Mouse (Mus musculus): ENCODE results near the gene Crxos. TPM values are rescaled to one million over a fixed set of nuclear protein-coding genes. Genes with fewer than 3 reads are reported as not detected.

The Crxos gene
- not detected for total RNA-seq (2021)
- long read RNA-seq, experiment 1, partial matches to known transcripts = 0 of 1 reads
- long read RNA-seq, experiment 1, other reads (novel, unspliced or antisense) = 1 of 1 reads
- long read RNA-seq, experiment 2 = 0 reads

DNA sequence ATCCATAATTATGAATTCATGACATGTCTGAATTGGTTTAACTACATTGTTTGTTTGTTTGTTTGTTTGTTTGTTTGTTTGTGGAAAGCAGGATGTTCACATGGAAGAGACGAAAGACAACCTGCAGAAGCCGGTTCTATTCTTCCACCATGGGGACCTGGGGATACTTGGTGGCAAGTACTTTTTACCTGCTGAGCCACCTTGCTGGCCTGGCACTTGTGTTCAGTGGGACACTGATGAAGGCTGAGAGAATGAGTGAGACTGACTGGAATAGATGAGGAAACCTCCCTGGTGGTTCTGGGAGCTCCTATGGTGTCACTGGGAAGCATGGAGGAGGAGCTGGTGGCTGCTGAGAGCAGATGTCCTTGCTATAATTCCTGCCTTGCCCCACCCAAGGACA, at the start of gene Crxos:
Gene Crxos (plus strand): TSS at position 301 of the 400 bp plus-strand sequence.
- TF ChIP-seq CTCF (conservative IDR thresholded peaks at IDR 0.05) = no peak
- no peak within 1 kb of the TSS for H3K27ac ChIP-seq
- no peak within 1 kb of the TSS for H3K4me3 ChIP-seq
- no peak for DNase-seq (ENCODE audit: low spot score in 2 of 2)

DNA sequence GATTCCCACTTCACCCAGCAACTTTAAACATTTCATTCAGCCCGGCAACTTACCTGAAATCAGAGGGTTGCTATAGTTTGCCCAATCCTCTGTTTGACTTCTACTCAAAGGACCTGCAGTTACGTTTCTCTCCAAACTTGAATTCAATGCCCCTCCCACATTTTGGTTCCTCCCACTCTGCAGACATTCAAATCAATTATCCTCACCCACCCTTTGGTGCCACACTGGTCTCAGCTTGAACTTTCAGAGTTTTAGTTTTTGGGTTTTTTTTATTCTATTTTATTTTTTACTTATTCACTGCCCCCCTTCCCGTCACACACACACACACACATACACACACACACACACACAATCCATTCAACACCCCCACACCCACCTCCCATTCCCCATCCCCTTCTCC, 42.8 kb upstream of the Crxos start, which contains the start of gene Obox6:
Gene Obox6 (minus strand): TSS at position 101 of the 400 bp plus-strand sequence.
- no peak for TF ChIP-seq CTCF (conservative IDR thresholded peaks at IDR 0.05)

DNA sequence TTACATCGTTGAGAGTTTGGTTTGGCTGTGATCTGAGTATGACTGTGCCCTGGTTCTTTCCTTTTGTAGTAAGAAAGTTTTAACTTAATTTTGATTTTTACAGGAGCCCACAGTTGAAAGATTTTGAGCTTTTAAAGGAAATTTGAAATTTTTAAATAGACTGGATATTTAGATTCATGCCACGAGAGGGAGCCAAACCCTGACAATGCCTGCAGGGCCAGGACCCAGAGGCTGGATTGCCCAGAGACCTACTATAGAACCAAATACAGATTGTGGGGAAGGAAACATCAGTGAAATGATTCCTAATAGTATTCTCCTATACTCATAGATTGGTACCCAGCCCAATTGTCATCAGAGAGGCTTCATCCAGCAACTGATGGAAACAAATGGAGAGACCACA, 22.8 kb upstream of the Crxos start:
- Histone ChIP-seq H3K4me3 (no peak overlapping the region), H3K27ac (no peak overlapping the region)
- peak in 1 of 2 experiments; percentile 9 for DNase-seq (ENCODE audit: low spot score in 2 of 2)
- TF ChIP-seq CTCF (conservative IDR thresholded peaks at IDR 0.05) = peak; percentile 69

More for the DNA sequence above, 42.8 kb upstream of the Crxos start, which contains the start of gene Obox6:
- no peak for DNase-seq (ENCODE audit: low spot score in 2 of 2)
- no peak within 1 kb of the TSS for H3K27ac ChIP-seq
- H3K4me3 ChIP-seq = no peak within 1 kb of the TSS

DNA sequence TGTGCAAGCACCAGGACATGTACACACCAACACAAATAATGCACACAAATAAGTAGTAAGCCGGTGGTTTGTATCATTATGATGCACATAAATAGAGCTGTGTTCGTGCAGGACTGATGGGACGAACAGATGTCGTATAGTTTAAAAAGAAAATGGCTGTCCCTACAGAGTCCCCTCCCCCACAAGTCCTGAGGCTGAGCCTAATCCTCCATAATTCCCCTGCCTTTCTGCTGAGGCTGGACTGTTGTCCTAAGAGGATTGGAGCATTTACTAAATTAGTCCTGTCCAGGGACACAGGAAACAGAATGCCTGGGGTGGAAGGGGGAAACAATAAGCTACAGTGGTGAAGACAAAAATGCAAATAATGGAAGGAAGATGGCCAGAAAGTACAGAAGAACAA, 18.3 kb upstream of the Crxos start:
- no peak for TF ChIP-seq CTCF (conservative IDR thresholded peaks at IDR 0.05)
- Histone ChIP-seq H3K27ac (no peak overlapping the region), H3K4me3 (no peak overlapping the region)
- DNase-seq (ENCODE audit: low spot score in 2 of 2) = no peak

DNA sequence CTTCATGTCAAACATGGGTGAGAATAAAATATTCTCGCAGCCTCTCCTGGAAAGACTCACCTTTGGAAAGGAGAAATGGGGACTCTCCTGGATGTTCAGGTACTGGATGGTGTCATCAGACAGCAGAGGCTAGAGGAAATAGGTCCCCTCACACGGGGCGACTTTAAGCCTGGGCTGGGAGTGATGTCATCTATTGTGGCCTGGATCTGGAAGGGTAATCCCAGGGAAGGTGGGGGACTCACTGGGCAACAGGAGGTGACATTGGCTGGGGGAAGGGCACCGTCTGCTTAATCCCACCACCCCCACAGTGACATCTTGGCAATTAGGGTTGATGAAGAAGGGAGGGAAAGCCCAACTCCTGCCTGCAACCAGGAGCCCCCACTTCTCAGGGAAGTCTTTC, 2.7 kb upstream of the Crxos start, which contains the start of gene Crx:
Gene Crx (minus strand): TSS at position 213 of the 400 bp plus-strand sequence.
- TF ChIP-seq CTCF (conservative IDR thresholded peaks at IDR 0.05) = no peak
- Histone ChIP-seq H3K4me3 (no peak within 1 kb of the TSS), H3K27ac (no peak within 1 kb of the TSS)
- DNase-seq (ENCODE audit: low spot score in 2 of 2) = no peak

DNA sequence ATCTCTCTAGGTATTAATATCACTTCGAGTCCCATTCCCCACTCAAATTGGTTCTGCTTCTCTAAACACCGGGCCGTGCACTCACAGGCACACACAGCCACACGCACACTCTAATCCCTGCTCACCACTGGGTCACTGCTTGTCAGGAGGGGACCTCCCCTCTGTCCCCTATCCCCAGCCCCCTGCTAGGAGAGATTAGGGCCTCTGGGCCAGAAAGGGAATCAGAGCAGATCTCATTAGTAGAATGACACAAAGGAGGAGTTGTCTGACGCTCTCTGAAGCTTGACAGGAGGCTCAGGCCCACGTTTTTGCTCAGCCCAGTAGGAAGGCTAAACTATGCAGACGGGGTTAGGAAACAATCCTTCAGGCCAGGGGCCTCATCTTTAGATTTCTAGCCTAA, 1.0 kb upstream of the Crxos start:
- DNase-seq (ENCODE audit: low spot score in 2 of 2) = no peak
- no peak for TF ChIP-seq CTCF (conservative IDR thresholded peaks at IDR 0.05)
- no peak overlapping the region for H3K27ac ChIP-seq
- H3K4me3 ChIP-seq = no peak overlapping the region

DNA sequence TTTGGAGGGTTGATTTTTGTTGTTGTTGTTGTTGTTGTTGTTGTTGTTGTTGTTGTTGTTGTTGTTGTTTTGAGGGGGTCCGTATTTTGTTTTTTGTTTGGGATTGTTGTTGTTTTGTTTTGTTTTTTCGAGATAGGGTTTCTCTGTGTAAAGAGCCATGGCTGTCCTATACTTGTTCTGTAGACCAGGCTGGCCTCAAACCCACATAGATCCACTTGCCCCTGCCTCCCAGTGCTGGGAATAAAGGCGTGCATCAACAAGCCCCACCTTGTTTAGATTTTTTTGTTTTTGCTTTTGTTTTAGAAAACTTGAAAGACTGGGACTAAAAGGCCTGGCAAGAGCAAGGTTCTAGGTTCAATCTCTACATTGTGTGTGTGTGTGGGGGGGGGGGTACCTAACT, 586 bp upstream of the Crxos start:
- no peak for TF ChIP-seq CTCF (conservative IDR thresholded peaks at IDR 0.05)
- H3K4me3 ChIP-seq = no peak overlapping the region

DNA sequence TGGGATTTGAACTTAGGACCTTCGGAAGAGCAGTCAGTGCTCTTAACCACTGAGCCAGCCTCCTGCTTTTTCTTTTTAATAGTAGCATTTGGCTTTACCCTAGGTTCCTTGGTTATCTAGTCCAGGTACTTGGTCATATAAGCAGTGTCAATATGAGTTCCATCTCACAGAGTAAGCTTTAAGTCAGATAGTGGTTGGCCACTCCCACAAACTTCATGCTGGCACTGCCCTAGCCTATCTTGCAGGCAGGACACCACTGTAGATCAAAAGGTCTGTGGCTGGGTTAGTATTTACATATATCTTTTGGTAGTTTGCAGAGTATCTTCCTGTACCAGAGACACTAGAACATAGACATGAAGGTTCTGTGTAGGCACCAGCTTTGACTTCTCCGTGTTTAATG, 1.7 kb downstream of the Crxos start:
- H3K27ac ChIP-seq = no peak overlapping the region
- no peak for DNase-seq (ENCODE audit: low spot score in 2 of 2)
- no peak overlapping the region for H3K4me3 ChIP-seq
- TF ChIP-seq CTCF (conservative IDR thresholded peaks at IDR 0.05) = no peak

More for the DNA sequence above, 586 bp upstream of the Crxos start:
- DNase-seq (ENCODE audit: low spot score in 2 of 2) = no peak
- H3K27ac ChIP-seq = no peak overlapping the region

DNA sequence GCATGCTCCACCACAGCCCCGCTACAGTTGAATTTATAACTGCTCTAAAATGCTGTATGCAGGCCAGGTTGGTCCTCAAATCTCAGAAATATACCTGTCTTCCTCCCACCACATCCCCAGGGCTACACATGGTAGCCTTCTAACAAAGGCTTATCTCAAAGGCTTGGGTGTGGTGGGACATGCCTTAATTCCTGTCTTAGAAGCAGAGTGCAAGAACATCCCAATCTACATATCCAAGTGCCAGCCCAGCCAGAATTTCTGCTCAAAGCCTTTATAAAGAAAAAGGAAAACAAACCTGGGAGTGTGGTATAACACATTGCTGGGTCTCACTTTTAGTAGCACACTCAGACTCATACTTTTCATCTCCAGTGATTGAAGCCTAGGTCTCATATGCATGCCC, 11.8 kb downstream of the Crxos start:
- Histone ChIP-seq H3K4me3 (no peak overlapping the region), H3K27ac (no peak overlapping the region)
- TF ChIP-seq CTCF (conservative IDR thresholded peaks at IDR 0.05) = no peak
- DNase-seq (ENCODE audit: low spot score in 2 of 2) = no peak

DNA sequence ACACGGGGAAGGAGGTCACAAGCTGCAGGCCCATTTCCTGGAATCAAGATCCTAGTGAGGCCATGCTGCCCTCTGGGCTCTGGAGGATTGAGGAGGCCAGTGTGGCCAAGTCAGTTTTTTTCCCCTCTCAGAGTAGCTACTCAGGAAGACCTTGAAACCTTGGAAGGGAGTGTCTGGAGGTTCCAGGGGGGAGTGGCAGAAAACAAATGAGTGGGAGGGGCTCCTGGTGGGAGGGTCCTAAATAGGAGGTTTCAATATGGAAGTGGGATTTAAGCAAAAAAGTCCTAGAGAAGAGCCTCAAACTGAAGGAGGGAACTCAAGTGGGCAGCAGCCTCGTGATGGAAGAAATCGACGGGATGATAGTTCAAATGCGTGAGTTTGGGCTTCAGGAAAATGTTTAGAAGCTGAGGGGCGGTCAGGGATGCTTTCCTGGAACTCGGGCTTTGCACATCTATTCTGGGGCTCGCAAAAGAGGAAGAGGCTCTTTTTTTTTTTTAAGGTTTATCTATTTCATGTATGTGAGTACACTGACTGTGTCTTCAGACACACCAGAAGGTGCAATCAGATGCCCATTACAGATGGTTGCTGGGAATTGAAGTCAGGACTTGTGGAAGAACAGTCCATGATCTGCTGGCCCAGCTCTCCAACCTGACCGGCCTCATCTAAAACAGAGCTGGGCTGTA, 19.1 kb downstream of the Crxos start:
- no peak overlapping the region for H3K4me3 ChIP-seq
- no peak for DNase-seq (ENCODE audit: low spot score in 2 of 2)
- no peak for TF ChIP-seq CTCF (conservative IDR thresholded peaks at IDR 0.05)
- H3K27ac ChIP-seq = no peak overlapping the region

DNA sequence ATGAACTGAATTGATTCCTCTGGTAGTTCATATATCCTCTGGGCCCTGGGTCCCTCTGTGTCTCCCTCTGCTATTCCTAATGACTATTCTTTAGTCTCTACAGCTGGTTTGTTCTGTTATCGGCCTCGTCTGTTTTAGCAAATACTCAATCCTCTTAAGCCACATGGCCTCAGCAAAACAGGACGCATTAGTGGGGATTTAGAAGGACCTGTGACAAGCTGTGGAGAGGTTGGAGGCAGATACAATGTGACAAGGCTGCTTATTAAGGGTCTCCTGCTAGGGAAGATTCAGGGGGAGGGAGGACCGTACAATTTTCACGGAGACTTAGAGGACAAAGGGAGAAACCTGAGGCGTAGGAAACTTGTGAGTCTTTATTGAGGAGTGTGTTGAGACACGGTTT, 23.4 kb downstream of the Crxos start:
- no peak overlapping the region for H3K27ac ChIP-seq
- DNase-seq (ENCODE audit: low spot score in 2 of 2) = no peak
- TF ChIP-seq CTCF (conservative IDR thresholded peaks at IDR 0.05) = no peak
- no peak overlapping the region for H3K4me3 ChIP-seq

DNA sequence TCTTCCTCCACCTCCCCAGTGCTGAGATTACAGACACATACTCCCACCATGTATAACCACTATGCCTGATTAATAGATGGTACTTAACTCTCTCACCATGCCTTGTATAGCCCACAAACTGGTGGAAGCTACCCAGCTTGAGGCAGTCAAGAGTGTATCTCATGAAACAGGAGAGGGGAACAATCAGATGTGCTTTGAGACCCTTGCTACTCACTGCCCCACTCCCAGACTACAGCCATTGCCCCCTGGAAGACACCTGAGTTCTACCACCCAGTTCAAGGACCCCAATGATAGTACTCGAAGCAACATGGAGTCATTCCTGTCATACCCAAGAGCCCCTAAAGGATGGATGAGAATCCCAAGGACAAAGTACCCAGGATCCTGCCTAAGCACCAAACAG, 24.2 kb downstream of the Crxos start:
- DNase-seq (ENCODE audit: low spot score in 2 of 2) = no peak
- no peak for TF ChIP-seq CTCF (conservative IDR thresholded peaks at IDR 0.05)
- Histone ChIP-seq H3K4me3 (no peak overlapping the region), H3K27ac (no peak overlapping the region)

DNA sequence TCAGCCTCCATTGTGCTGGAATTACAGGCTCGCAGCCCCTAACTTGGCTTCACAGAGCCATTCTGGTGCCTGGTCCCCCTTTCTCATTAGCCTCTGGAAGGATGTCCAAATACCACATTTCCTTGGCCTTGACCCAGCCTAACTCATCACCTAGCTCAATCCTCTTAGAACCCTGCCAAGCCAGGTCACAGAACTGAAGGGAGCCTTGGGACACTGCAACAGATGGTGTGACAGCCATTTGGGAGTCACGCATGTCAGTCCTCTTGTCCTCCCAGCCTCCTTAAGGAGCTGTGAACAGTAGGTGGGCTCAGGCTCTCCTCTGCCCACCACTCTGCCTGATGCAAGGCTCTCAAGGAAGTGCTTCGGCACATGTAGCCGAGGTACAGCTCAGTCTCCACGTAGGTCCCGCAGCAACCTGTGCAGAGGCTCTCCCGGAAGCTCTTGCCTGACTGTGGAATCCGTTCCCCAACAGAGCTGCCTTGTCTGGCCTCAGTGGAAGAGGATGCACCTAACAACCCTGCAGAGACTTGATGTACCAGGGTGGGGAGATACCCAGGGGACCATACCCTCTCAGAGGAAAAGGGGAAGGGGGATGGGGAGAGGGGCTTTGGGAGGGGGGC, 25.7 kb downstream of the Crxos start:
- DNase-seq (ENCODE audit: low spot score in 2 of 2) = no peak
- no peak for TF ChIP-seq CTCF (conservative IDR thresholded peaks at IDR 0.05)
- Histone ChIP-seq H3K27ac (no peak overlapping the region), H3K4me3 (no peak overlapping the region)

DNA sequence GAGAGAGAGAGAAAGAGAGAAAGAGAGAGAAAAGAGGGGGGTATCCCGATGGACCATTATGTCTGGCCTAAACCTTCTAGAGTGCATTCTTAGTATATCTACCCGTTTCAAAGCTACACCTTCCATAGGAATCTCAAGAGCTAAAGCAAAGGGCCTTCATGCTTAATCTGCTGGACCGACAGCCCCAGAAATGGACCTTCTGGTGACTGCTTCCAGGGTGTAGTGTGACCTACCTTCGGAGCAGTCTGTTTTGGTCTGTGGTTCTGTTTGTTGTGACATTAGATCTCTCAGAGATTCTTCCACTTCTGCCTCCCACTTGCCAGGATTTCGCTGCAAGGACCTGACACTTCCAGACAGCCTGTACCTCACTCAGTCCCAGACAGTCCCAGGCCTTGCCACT, 28.1 kb downstream of the Crxos start:
- no peak for DNase-seq (ENCODE audit: low spot score in 2 of 2)
- no peak for TF ChIP-seq CTCF (conservative IDR thresholded peaks at IDR 0.05)
- no peak overlapping the region for H3K27ac ChIP-seq
- no peak overlapping the region for H3K4me3 ChIP-seq
